Mouse (Mus musculus) hindbrain, embryonic 16.5 days (tissue): ENCODE measurements around the gene S100a3. TPM values are rescaled to one million over a fixed set of nuclear protein-coding genes. Genes with fewer than 3 reads are reported as not detected.

Experiments
- ATAC-seq: fragments of 200-750 bp; cut with Nextera tagmentation; 2 replicates; pipeline ENCODE4 v1.8.0; 2017; ENCODE audit warnings: moderate TSS enrichment, moderate library complexity
- H3K27ac ChIP-seq: fragments of 300-500 bp; sonication (generic); 2 replicates; pipeline ENCODE4 v1.5.1; 2014; ENCODE audit warnings: low read depth, mild to moderate bottlenecking, control low read depth, low read length, moderate library complexity
- H3K27me3 ChIP-seq: fragments of 300-500 bp; sonication (generic); replicated peaks from 2 replicates; pipeline ENCODE4 v1.6.1; 2014; ENCODE audit warnings: low read length; ENCODE audit not compliant: control insufficient read depth, insufficient read depth
- H3K36me3 ChIP-seq: fragments of 300-500 bp; sonication (generic); 2 replicates; pipeline ENCODE4 v1.6.1; 2014; ENCODE audit warnings: mild to moderate bottlenecking, low read length, moderate library complexity, mixed read lengths; ENCODE audit not compliant: control insufficient read depth, insufficient read depth
- H3K4me1 ChIP-seq: fragments of 300-500 bp; sonication (generic); 2 replicates; pipeline ENCODE4 v1.6.1; 2014; ENCODE audit warnings: low read depth, low read length; ENCODE audit not compliant: control insufficient read depth, insufficient read depth
- H3K4me2 ChIP-seq: fragments of 300-500 bp; sonication (generic); 2 replicates; pipeline ENCODE4 v1.6.1; 2014; ENCODE audit warnings: mild to moderate bottlenecking, low read length, control low read depth, moderate library complexity
- H3K4me3 ChIP-seq: fragments of 300-500 bp; sonication (generic); 2 replicates; pipeline ENCODE4 v1.5.1; 2014; ENCODE audit warnings: mild to moderate bottlenecking, low read length, control low read depth, moderate library complexity
- H3K9ac ChIP-seq: fragments of 300-500 bp; sonication (generic); 2 replicates; pipeline ENCODE4 v1.6.1; 2014; ENCODE audit warnings: low read depth, mild to moderate bottlenecking, control low read depth, low read length, moderate library complexity
- H3K9me3 ChIP-seq: fragments of 300-500 bp; sonication (generic); 2 replicates; pipeline ENCODE4 v1.6.1; 2014; ENCODE audit warnings: mild to moderate bottlenecking, low read length, moderate library complexity; ENCODE audit not compliant: control insufficient read depth
- WGBS: fragments of 180-500 bp; shearing (Covaris S2); extraction: QIAGEN DNeasy Blood & Tissue Kit; methylation state at CpG from one replicate; pipeline ENCODE4 v1.1.7; 2014; 5-methylcytosine and 5-hydroxymethylcytosine counted together
- polyA plus RNA-seq: library from polyadenylated mRNA; unstranded; fragments of >200 nt; fragmentation: Nextera tagmentation; extraction: Ambion mirVana; gene quantifications from 2 replicates; pipeline ENCODE4 v1.2.1, GENCODE M21; 2015

The S100a3 gene
- polyA plus RNA-seq, 1 experiment from 2014 or later, result 1.0 TPM

DNA sequence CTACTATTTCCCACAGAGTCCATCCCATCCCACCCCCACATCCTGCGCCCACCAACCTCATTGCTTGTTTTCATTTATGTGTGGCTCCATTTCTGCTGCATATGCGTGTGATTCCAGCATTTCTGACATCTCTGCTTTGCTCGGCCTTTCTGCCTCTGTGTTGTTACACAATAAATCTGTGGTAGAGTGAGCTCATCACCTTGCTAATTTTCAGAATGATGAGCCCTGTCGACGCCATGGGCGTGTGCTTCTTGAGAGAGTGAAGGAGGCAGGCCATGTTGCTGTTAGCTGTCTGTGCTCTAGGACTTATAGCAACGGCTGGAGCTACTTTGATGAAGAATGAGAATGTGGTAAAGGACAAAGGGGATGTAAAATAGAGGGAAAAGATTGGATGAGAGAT, 80.6 kb downstream of the S100a3 start:
- Histone ChIP-seq H3K27me3 (no peaks in the 10 kb centered on the region), H3K36me3 (no peaks in the 10 kb centered on the region), H3K4me3 (no peak overlapping the region), H3K27ac (no peak overlapping the region), H3K9me3 (no peaks in the 10 kb centered on the region), H3K4me1 (no peaks in the 10 kb centered on the region), H3K9ac (no peak overlapping the region), H3K4me2 (no peak overlapping the region)
- WGBS, result 86% methylated on average over 7 of the region's 7 CpGs
- no peak for ATAC-seq

GRCm38 (mm10) chr3:90644220-90644619, 83.8 kb downstream of the S100a3 start:
- ATAC-seq, result no peak
- Histone ChIP-seq H3K4me2 (no peak overlapping the region), H3K27ac (no peak overlapping the region), H3K27me3 (no peaks in the 10 kb centered on the region), H3K4me3 (no peak overlapping the region), H3K4me1 (no peaks in the 10 kb centered on the region), H3K36me3 (no peaks in the 10 kb centered on the region), H3K9ac (no peak overlapping the region), H3K9me3 (no peaks in the 10 kb centered on the region)
- WGBS, result 51% methylated on average over 3 of the region's 3 CpGs

DNA sequence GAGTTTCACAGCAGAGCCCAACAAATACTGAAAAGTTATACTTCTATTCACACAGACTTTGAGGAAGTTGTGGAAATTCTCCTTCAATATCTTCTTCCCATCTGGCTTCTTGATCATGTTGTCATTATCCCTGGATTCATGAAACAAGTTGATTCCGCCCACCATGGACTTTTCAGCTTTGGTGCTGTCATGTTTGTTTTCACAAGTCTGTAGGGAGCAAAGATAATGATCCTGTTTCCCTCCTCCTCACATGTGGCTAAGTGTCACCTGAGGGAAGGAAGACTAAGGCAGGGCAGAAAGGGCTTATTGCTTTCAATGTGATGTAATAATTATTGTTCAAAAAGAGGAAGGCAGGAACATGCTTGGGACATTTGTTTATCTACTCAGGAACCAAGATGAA, 86.9 kb downstream of the S100a3 start:
- Histone ChIP-seq H3K4me1 (no peaks in the 10 kb centered on the region), H3K4me2 (no peak overlapping the region), H3K27me3 (no peaks in the 10 kb centered on the region), H3K36me3 (no peaks in the 10 kb centered on the region), H3K9ac (no peak overlapping the region), H3K27ac (no peak overlapping the region), H3K9me3 (no peaks in the 10 kb centered on the region), H3K4me3 (no peak overlapping the region)
- ATAC-seq, result no peak
- WGBS, result 81% methylated on average over 1 of the region's 1 CpGs

- Histone ChIP-seq H3K4me1 (no peaks in the 10 kb centered on the region), H3K4me2 (no peak overlapping the region), H3K36me3 (no peaks in the 10 kb centered on the region), H3K27me3 (peaks cover under 1% of the 10 kb centered on the region; the same call in 1 of the 2 replicates), H3K4me3 (no peak overlapping the region), H3K27ac (no peak overlapping the region), H3K9me3 (no peaks in the 10 kb centered on the region), H3K9ac (no peak overlapping the region)
- no peak for ATAC-seq
These were observed 88.6 kb downstream of the S100a3 start for GRCm38 (mm10) chr3:90648981-90649380.

GRCm38 (mm10) chr3:90649832-90650231, 89.5 kb downstream of the S100a3 start:
- H3K4me3 ChIP-seq, result no peak overlapping the region
- ATAC-seq, result no peak
- H3K36me3 ChIP-seq, result no peaks in the 10 kb centered on the region
- H3K27ac ChIP-seq, result no peak overlapping the region
- 89% methylated on average over 2 of the region's 2 CpGs for WGBS
- peaks cover 2% of the 10 kb centered on the region; the same call in 1 of the 2 replicates for H3K27me3 ChIP-seq
- H3K4me1 ChIP-seq, result no peaks in the 10 kb centered on the region
- no peak overlapping the region for H3K4me2 ChIP-seq
- H3K9me3 ChIP-seq, result no peaks in the 10 kb centered on the region
- H3K9ac ChIP-seq, result no peak overlapping the region

Other genes with a start within 250 kb of the S100a3 start
- 30.1 and 30.8 TPM in 2 replicates for gene Slc27a3, start 170.6 kb upstream of the S100a3 start, polyA plus RNA-seq
- 27.8 and 30.3 TPM in 2 replicates for gene Ints3, start 127.0 kb upstream of the S100a3 start, polyA plus RNA-seq
- 3.1 and 3.2 TPM in 2 replicates for gene Npr1, start 94.7 kb upstream of the S100a3 start, polyA plus RNA-seq
- 224 and 229 TPM in 2 replicates for gene Ilf2, start 84.5 kb upstream of the S100a3 start, polyA plus RNA-seq
- 96.8 and 98.1 TPM in 2 replicates for gene Snapin, start 69.5 kb upstream of the S100a3 start, polyA plus RNA-seq
- 161 and 164 TPM in 2 replicates for gene Chtop, start 51.1 kb upstream of the S100a3 start, polyA plus RNA-seq
- gene S100a1, start 46.2 kb upstream of the S100a3 start, polyA plus RNA-seq, result 26.1 and 40.5 TPM in 2 replicates
- gene S100a13, start 46.1 kb upstream of the S100a3 start, polyA plus RNA-seq, result 13.6 and 17.2 TPM in 2 replicates
- 0.19 TPM in 1 of 2 replicates, not detected in the other for gene S100a14, start 33.7 kb upstream of the S100a3 start, polyA plus RNA-seq
- gene S100a16, start 23.3 kb upstream of the S100a3 start, polyA plus RNA-seq, result 50.5 and 60.8 TPM in 2 replicates
- not detected in 2 replicates for gene S100a2, start 29.7 kb downstream of the S100a3 start, polyA plus RNA-seq
- gene Gm42674, start 41.3 kb downstream of the S100a3 start, polyA plus RNA-seq, result 0.51 TPM in 1 of 2 replicates, not detected in the other
- gene S100a4, start 43.2 kb downstream of the S100a3 start, polyA plus RNA-seq, result 0.36 and 1.4 TPM in 2 replicates
- gene S100a5, start 47.9 kb downstream of the S100a3 start, polyA plus RNA-seq, result not detected in 2 replicates
- 31.7 and 32.1 TPM in 2 replicates for gene S100a6, start 52.3 kb downstream of the S100a3 start, polyA plus RNA-seq
- gene S100a7a, start 93.4 kb downstream of the S100a3 start, polyA plus RNA-seq, result 0.20 and 0.24 TPM in 2 replicates
- 2.2 and 6.7 TPM in 2 replicates for gene S100a8, start 108.4 kb downstream of the S100a3 start, polyA plus RNA-seq
- 3.1 and 5.5 TPM in 2 replicates for gene S100a9, start 135.1 kb downstream of the S100a3 start, polyA plus RNA-seq
- gene Pglyrp4, start 166.3 kb downstream of the S100a3 start, polyA plus RNA-seq, result not detected in 2 replicates
- not detected in 2 replicates for gene Gm5849, start 217.3 kb downstream of the S100a3 start, polyA plus RNA-seq